Mouse (Mus musculus): ENCODE data around the gene B3gnt9. TPM values are rescaled to one million over a fixed set of nuclear protein-coding genes. Genes with fewer than 3 reads are reported as not detected.

B3gnt9 gene
- total and polyA plus RNA-seq, 3 experiments = 3.5 to 7.1 (median 5.2) TPM

GRCm38 (mm10) chr8:105270916-105271186 is 15.9 kb upstream of the B3gnt9 start:
- no peak for TF ChIP-seq EP300 (IDR thresholded peaks at IDR 0.05; ENCODE audit: insufficient read depth, low read depth, low read length)
- no peak for TF ChIP-seq POLR2A (IDR thresholded peaks at IDR 0.05; ENCODE audit: insufficient read depth, low read depth, low read length)
- intact Hi-C loops (cut with DNase I) = no loop called here
- no peak overlapping the region for H3K4me3 ChIP-seq
- peak in 1 of 2 experiments; percentile 15 for DNase-seq
- H3K27me3 ChIP-seq (ENCODE audit: control insufficient read depth, insufficient read depth, low read length) = no peaks in the 10 kb centered on the region
- no peak overlapping the region for H3K9ac ChIP-seq (ENCODE audit: low read depth, low read length)
- no peaks in the 10 kb centered on the region for H3K79me2 ChIP-seq (replicated peaks; ENCODE audit: control insufficient read depth, insufficient read depth, low read length)
- H3K36me3 ChIP-seq (ENCODE audit: control insufficient read depth, insufficient read depth, low read length) = no peaks in the 10 kb centered on the region
- H3K4me1 ChIP-seq (ENCODE audit: control insufficient read depth, insufficient read depth, low read length) = peaks cover 4% of the 10 kb centered on the region; the same call in 1 of the 2 replicates
- no peak overlapping the region for H3K27ac ChIP-seq
- WGBS = 34% methylated on average over 11 of the region's 11 CpGs

GRCm38 (mm10) chr8:105270101-105270915 is 15.4 kb upstream of the B3gnt9 start:
- TF ChIP-seq EP300 (IDR thresholded peaks at IDR 0.05; ENCODE audit: insufficient read depth, low read depth, low read length) (no peak), POLR2A (IDR thresholded peaks at IDR 0.05; ENCODE audit: insufficient read depth, low read depth, low read length) (no peak), CTCF (IDR thresholded peaks at IDR 0.05) (no peak)
- Histone ChIP-seq H3K4me1 (ENCODE audit: control insufficient read depth, insufficient read depth, low read length) (peaks cover 3% of the 10 kb centered on the region; the same call in 1 of the 2 replicates), H3K27me3 (ENCODE audit: control insufficient read depth, insufficient read depth, low read length) (no peaks in the 10 kb centered on the region), H3K36me3 (ENCODE audit: control insufficient read depth, insufficient read depth, low read length) (no peaks in the 10 kb centered on the region), H3K79me2 (replicated peaks; ENCODE audit: control insufficient read depth, insufficient read depth, low read length) (no peaks in the 10 kb centered on the region), H3K27ac (peak overlapping the region; percentile 75), H3K9ac (ENCODE audit: low read depth, low read length) (peak overlapping the region; percentile 86), H3K4me3 (peak overlapping the region; percentile 45)
- DNase-seq = peak in 1 of 2 experiments; percentile 23
- intact Hi-C loops (cut with DNase I) = no loop called here
- 40% methylated on average over 39 of the region's 39 CpGs for WGBS

GRCm38 (mm10) chr8:105269461-105269947 is 14.6 kb upstream of the B3gnt9 start, which contains the start of gene Hsf4:
TSS of gene Hsf4 (plus strand) at chr8:105269801.
- TF ChIP-seq POLR2A (IDR thresholded peaks at IDR 0.05; ENCODE audit: insufficient read depth, low read depth, low read length) = peak; percentile 47; the same call in 1 of the 2 replicates
- no peak for TF ChIP-seq CTCF (IDR thresholded peaks at IDR 0.05)
- H3K27me3 ChIP-seq (ENCODE audit: control insufficient read depth, insufficient read depth, low read length) = no peaks in the 10 kb centered on the region
- 2% methylated on average over 42 of the region's 42 CpGs for WGBS
- intact Hi-C loops (cut with DNase I) = loop anchor here (10.0 kb wide), 1 partner anchor 615 kb away; no protein-coding TSS in a partner anchor
- peak within 1 kb of the TSS; percentile 75 for H3K27ac ChIP-seq
- H3K4me1 ChIP-seq (ENCODE audit: control insufficient read depth, insufficient read depth, low read length) = peaks cover 3% of the 10 kb centered on the region
- peak within 1 kb of the TSS; percentile 45 for H3K4me3 ChIP-seq
- H3K79me2 ChIP-seq (replicated peaks; ENCODE audit: control insufficient read depth, insufficient read depth, low read length) = no peaks in the 10 kb centered on the region
- H3K36me3 ChIP-seq (ENCODE audit: control insufficient read depth, insufficient read depth, low read length) = no peaks in the 10 kb centered on the region
- peak; percentile 85 to 87 for DNase-seq
- H3K9ac ChIP-seq (ENCODE audit: low read depth, low read length) = peak within 1 kb of the TSS; percentile 86

- no peak for TF ChIP-seq POLR2A (IDR thresholded peaks at IDR 0.05; ENCODE audit: insufficient read depth, low read depth, low read length)
- TF ChIP-seq CTCF (IDR thresholded peaks at IDR 0.05) = no peak
- 0 out of 2 replicates have a peak, but pooled peaks have one; percentile 33 for TF ChIP-seq EP300 (IDR thresholded peaks at IDR 0.05; ENCODE audit: insufficient read depth, low read depth, low read length)
- Histone ChIP-seq H3K9ac (ENCODE audit: low read depth, low read length) (peak overlapping the region; percentile 86), H3K36me3 (ENCODE audit: control insufficient read depth, insufficient read depth, low read length) (no peaks in the 10 kb centered on the region), H3K4me1 (ENCODE audit: control insufficient read depth, insufficient read depth, low read length) (peaks cover 3% of the 10 kb centered on the region), H3K4me3 (peak overlapping the region; percentile 45), H3K27ac (peak overlapping the region; percentile 75), H3K79me2 (replicated peaks; ENCODE audit: control insufficient read depth, insufficient read depth, low read length) (no peaks in the 10 kb centered on the region), H3K27me3 (ENCODE audit: control insufficient read depth, insufficient read depth, low read length) (no peaks in the 10 kb centered on the region)
- intact Hi-C loops (cut with DNase I) = loop anchor here (10.0 kb wide), 1 partner anchor 614 kb away; no protein-coding TSS in a partner anchor
- WGBS = 12% methylated on average over 10 of the region's 10 CpGs
- DNase-seq = no peak
Measured at GRCm38 (mm10) chr8:105269075-105269458, 14.1 kb upstream of the B3gnt9 start.

- no peak for TF ChIP-seq CTCF (IDR thresholded peaks at IDR 0.05)
- TF ChIP-seq EP300 (IDR thresholded peaks at IDR 0.05; ENCODE audit: insufficient read depth, low read depth, low read length) = no peak
- TF ChIP-seq POLR2A (IDR thresholded peaks at IDR 0.05; ENCODE audit: insufficient read depth, low read depth, low read length) = no peak
- Histone ChIP-seq H3K4me3 (peak overlapping the region; percentile 45), H3K4me1 (ENCODE audit: control insufficient read depth, insufficient read depth, low read length) (peaks cover 3% of the 10 kb centered on the region), H3K79me2 (replicated peaks; ENCODE audit: control insufficient read depth, insufficient read depth, low read length) (no peaks in the 10 kb centered on the region), H3K9ac (ENCODE audit: low read depth, low read length) (peak overlapping the region; percentile 86), H3K27me3 (ENCODE audit: control insufficient read depth, insufficient read depth, low read length) (no peaks in the 10 kb centered on the region), H3K27ac (peak overlapping the region; percentile 75), H3K36me3 (ENCODE audit: control insufficient read depth, insufficient read depth, low read length) (no peaks in the 10 kb centered on the region)
- WGBS = 26% methylated on average over 65 of the region's 65 CpGs
- intact Hi-C loops (cut with DNase I) = loop anchor here (10.0 kb wide), 1 partner anchor 614 kb away; no protein-coding TSS in a partner anchor
- DNase-seq = peak; percentile 27 to 41
Measured at GRCm38 (mm10) chr8:105268342-105269074, 13.6 kb upstream of the B3gnt9 start.

All from heart, adult 2 months (tissue).